Mouse (Mus musculus): ENCODE data around the gene Col18a1. TPM values are rescaled to one million over a fixed set of nuclear protein-coding genes. Genes with fewer than 3 reads are reported as not detected.

Gene Col18a1
- polyA plus RNA-seq, 1 experiment from 2014 or later: 109 TPM

GRCm38 (mm10) chr10:77032591-77033322 is 133.6 kb downstream of the Col18a1 start:
- peaks cover 24% of the 10 kb centered on the region for H3K4me1 ChIP-seq
- peak overlapping the region; percentile 53; the same call in 1 of the 2 replicates for H3K27ac ChIP-seq
- peak overlapping the region; percentile 75 for H3K9ac ChIP-seq
- WGBS: under 1% methylated on average over 49 of the region's 49 CpGs
- no peaks in the 10 kb centered on the region for H3K27me3 ChIP-seq
- no peaks in the 10 kb centered on the region for H3K36me3 ChIP-seq
- peak overlapping the region; percentile 60 for H3K4me3 ChIP-seq
- H3K4me2 ChIP-seq (replicated peaks): peak overlapping the region; percentile 94
- no peaks in the 10 kb centered on the region for H3K9me3 ChIP-seq (replicated peaks)
- peak; percentile 93 for ATAC-seq (ENCODE audit: low FRiP score)

- H3K36me3 ChIP-seq: no peaks in the 10 kb centered on the region
- H3K27ac ChIP-seq: peak within 1 kb of the TSS; percentile 53; the same call in 1 of the 2 replicates
- WGBS: 35% methylated on average over 13 of the region's 13 CpGs
- peak within 1 kb of the TSS; percentile 75 for H3K9ac ChIP-seq
- H3K9me3 ChIP-seq (replicated peaks): no peaks in the 10 kb centered on the region
- peaks cover 24% of the 10 kb centered on the region for H3K4me1 ChIP-seq
- ATAC-seq (ENCODE audit: low FRiP score): peak; percentile 7; the same call in 1 of the 2 replicates
- peak within 1 kb of the TSS; percentile 94 for H3K4me2 ChIP-seq (replicated peaks)
- no peaks in the 10 kb centered on the region for H3K27me3 ChIP-seq
- H3K4me3 ChIP-seq: peak within 1 kb of the TSS; percentile 60
These were observed 134.5 kb downstream of the Col18a1 start, which contains the start of gene Slc19a1 for GRCm38 (mm10) chr10:77031768-77032375. Slc19a1 (plus strand) TSS chr10:77032241.

GRCm38 (mm10) chr10:77030666-77031065 is 135.7 kb downstream of the Col18a1 start:
- ATAC-seq (ENCODE audit: low FRiP score): no peak
- WGBS: 89% methylated on average over 5 of the region's 5 CpGs

GRCm38 (mm10) chr10:77029761-77030160 is 136.6 kb downstream of the Col18a1 start:
- Histone ChIP-seq H3K27me3 (no peaks in the 10 kb centered on the region), H3K27ac (no peak overlapping the region), H3K9ac (no peak overlapping the region), H3K4me1 (peaks cover 17% of the 10 kb centered on the region), H3K4me2 (replicated peaks) (no peak overlapping the region), H3K4me3 (no peak overlapping the region), H3K9me3 (replicated peaks) (no peaks in the 10 kb centered on the region), H3K36me3 (no peaks in the 10 kb centered on the region)
- ATAC-seq (ENCODE audit: low FRiP score): no peak
- WGBS: 89% methylated on average over 4 of the region's 4 CpGs

More at GRCm38 (mm10) chr10:77030666-77031065, 135.7 kb downstream of the Col18a1 start:
- Histone ChIP-seq H3K4me3 (no peak overlapping the region), H3K27ac (no peak overlapping the region), H3K27me3 (no peaks in the 10 kb centered on the region), H3K4me2 (replicated peaks) (no peak overlapping the region), H3K9ac (no peak overlapping the region), H3K4me1 (peaks cover 24% of the 10 kb centered on the region), H3K36me3 (no peaks in the 10 kb centered on the region), H3K9me3 (replicated peaks) (no peaks in the 10 kb centered on the region)

- Histone ChIP-seq H3K9ac (no peak overlapping the region), H3K27ac (no peak overlapping the region), H3K4me1 (peaks cover 8% of the 10 kb centered on the region), H3K4me2 (replicated peaks) (no peak overlapping the region), H3K9me3 (replicated peaks) (no peaks in the 10 kb centered on the region), H3K4me3 (no peak overlapping the region), H3K27me3 (no peaks in the 10 kb centered on the region; the same call in 1 of the 2 replicates), H3K36me3 (no peaks in the 10 kb centered on the region)
- 80% methylated on average over 6 of the region's 6 CpGs for WGBS
- ATAC-seq (ENCODE audit: low FRiP score): no peak
These were observed 137.5 kb downstream of the Col18a1 start for GRCm38 (mm10) chr10:77028782-77029296.

GRCm38 (mm10) chr10:77026944-77027343 is 139.4 kb downstream of the Col18a1 start:
- no peaks in the 10 kb centered on the region; the same call in 1 of the 2 replicates for H3K27me3 ChIP-seq
- no peaks in the 10 kb centered on the region for H3K36me3 ChIP-seq
- H3K4me1 ChIP-seq: no peaks in the 10 kb centered on the region
- no peak overlapping the region for H3K4me2 ChIP-seq (replicated peaks)
- 81% methylated on average over 3 of the region's 3 CpGs for WGBS
- no peaks in the 10 kb centered on the region for H3K9me3 ChIP-seq (replicated peaks)
- ATAC-seq (ENCODE audit: low FRiP score): no peak
- H3K27ac ChIP-seq: no peak overlapping the region
- H3K4me3 ChIP-seq: no peak overlapping the region
- no peak overlapping the region for H3K9ac ChIP-seq

GRCm38 (mm10) chr10:77024231-77024630 is 142.1 kb downstream of the Col18a1 start:
- Histone ChIP-seq H3K27me3 (no peaks in the 10 kb centered on the region; the same call in 1 of the 2 replicates), H3K9ac (no peak overlapping the region), H3K4me1 (no peaks in the 10 kb centered on the region), H3K9me3 (replicated peaks) (no peaks in the 10 kb centered on the region), H3K4me3 (no peak overlapping the region), H3K27ac (no peak overlapping the region), H3K36me3 (no peaks in the 10 kb centered on the region), H3K4me2 (replicated peaks) (no peak overlapping the region)
- WGBS: 80% methylated on average over 5 of the region's 5 CpGs
- no peak for ATAC-seq (ENCODE audit: low FRiP score)

GRCm38 (mm10) chr10:77022301-77023130 is 143.8 kb downstream of the Col18a1 start:
- H3K4me2 ChIP-seq (replicated peaks): no peak overlapping the region
- no peak overlapping the region for H3K9ac ChIP-seq
- no peak for ATAC-seq (ENCODE audit: low FRiP score)
- no peaks in the 10 kb centered on the region; the same call in 1 of the 2 replicates for H3K27me3 ChIP-seq
- no peak overlapping the region for H3K27ac ChIP-seq
- H3K9me3 ChIP-seq (replicated peaks): no peaks in the 10 kb centered on the region
- H3K36me3 ChIP-seq: no peaks in the 10 kb centered on the region
- 85% methylated on average over 13 of the region's 13 CpGs for WGBS
- no peaks in the 10 kb centered on the region for H3K4me1 ChIP-seq
- no peak overlapping the region for H3K4me3 ChIP-seq

- 32% methylated on average over 17 of the region's 17 CpGs for WGBS
- Histone ChIP-seq H3K4me3 (no peak overlapping the region; the same call in 1 of the 2 replicates), H3K27ac (no peak overlapping the region), H3K9ac (no peak overlapping the region), H3K9me3 (replicated peaks) (no peaks in the 10 kb centered on the region), H3K27me3 (no peaks in the 10 kb centered on the region; the same call in 1 of the 2 replicates), H3K4me1 (peaks cover 4% of the 10 kb centered on the region; the same call in 1 of the 2 replicates), H3K36me3 (no peaks in the 10 kb centered on the region), H3K4me2 (replicated peaks) (peak overlapping the region; percentile 33)
- peak; percentile 70; the same call in 1 of the 2 replicates for ATAC-seq (ENCODE audit: low FRiP score)
These were observed 144.8 kb downstream of the Col18a1 start for GRCm38 (mm10) chr10:77021399-77022052.

- 74% methylated on average over 9 of the region's 9 CpGs for WGBS
- ATAC-seq (ENCODE audit: low FRiP score): no peak
- no peak overlapping the region for H3K9ac ChIP-seq
- H3K36me3 ChIP-seq: no peaks in the 10 kb centered on the region
- H3K4me1 ChIP-seq: peaks cover 4% of the 10 kb centered on the region; the same call in 1 of the 2 replicates
- H3K4me3 ChIP-seq: no peak overlapping the region
- H3K9me3 ChIP-seq (replicated peaks): no peaks in the 10 kb centered on the region
- no peaks in the 10 kb centered on the region for H3K27me3 ChIP-seq
- no peak overlapping the region for H3K27ac ChIP-seq
- H3K4me2 ChIP-seq (replicated peaks): no peak overlapping the region
These were observed 148.7 kb downstream of the Col18a1 start for GRCm38 (mm10) chr10:77017662-77018061.

GRCm38 (mm10) chr10:77017061-77017460 is 149.3 kb downstream of the Col18a1 start:
- ATAC-seq (ENCODE audit: low FRiP score): no peak

More at GRCm38 (mm10) chr10:77017061-77017460, 149.3 kb downstream of the Col18a1 start:
- peaks cover 4% of the 10 kb centered on the region; the same call in 1 of the 2 replicates for H3K4me1 ChIP-seq
- no peak overlapping the region for H3K4me2 ChIP-seq (replicated peaks)
- no peak overlapping the region for H3K27ac ChIP-seq
- H3K27me3 ChIP-seq: no peaks in the 10 kb centered on the region
- H3K9me3 ChIP-seq (replicated peaks): no peaks in the 10 kb centered on the region
- no peak overlapping the region for H3K4me3 ChIP-seq
- H3K36me3 ChIP-seq: no peaks in the 10 kb centered on the region
- WGBS: 71% methylated on average over 2 of the region's 2 CpGs
- no peak overlapping the region for H3K9ac ChIP-seq
